Mouse (Mus musculus): Measurements from ENCODE around the gene Hypm. TPM values are rescaled to one million over a fixed set of nuclear protein-coding genes. Genes with fewer than 3 reads are reported as not detected.

The Hypm gene
- polyA plus RNA-seq (2017; shearing (Covaris generic)): not detected

- no peak for ATAC-seq
Observed at GRCm38 (mm10) chrX:9846628-9847027, at the start of gene Hypm. Gene Hypm, plus strand, starts transcription at chrX:9846928.

GRCm38 (mm10) chrX:9810101-9810500, 36.6 kb upstream of the Hypm start:
- no peak for ATAC-seq

- no peak for ATAC-seq
Observed at GRCm38 (mm10) chrX:9812469-9812868, 34.3 kb upstream of the Hypm start.

GRCm38 (mm10) chrX:9834779-9835178, 11.9 kb upstream of the Hypm start:
- ATAC-seq: no peak

GRCm38 (mm10) chrX:9849403-9849802, 2.7 kb downstream of the Hypm start, which contains the start of gene H2al3:
Gene H2al3, plus strand, starts transcription at chrX:9849703.
- no peak for ATAC-seq

- ATAC-seq: no peak
Observed at GRCm38 (mm10) chrX:9861859-9862258, 15.1 kb downstream of the Hypm start.

GRCm38 (mm10) chrX:9875519-9875918, 28.8 kb downstream of the Hypm start:
- no peak for ATAC-seq

GRCm38 (mm10) chrX:9885322-9885721, 38.6 kb downstream of the Hypm start, which contains the start of gene Sytl5:
Gene Sytl5, plus strand, starts transcription at chrX:9885622.
- no peak for ATAC-seq

Other genes starting within 250 kb of the Hypm start
- 10 to 100 TPM; 52.5 to 66.7 (median 60.8) TPM for gene Dynlt3, start 183.9 kb upstream of the Hypm start, polyA plus RNA-seq (2017; shearing (Covaris generic))
- gene H2al3, start 2.8 kb downstream of the Hypm start, polyA plus RNA-seq (2017; shearing (Covaris generic)): not detected
- gene Sytl5, start 38.7 kb downstream of the Hypm start, polyA plus RNA-seq (2017; shearing (Covaris generic)): not detected